14 mouse cellular contexts compared by ENCODE assay signal in the genomic region with DNA sequence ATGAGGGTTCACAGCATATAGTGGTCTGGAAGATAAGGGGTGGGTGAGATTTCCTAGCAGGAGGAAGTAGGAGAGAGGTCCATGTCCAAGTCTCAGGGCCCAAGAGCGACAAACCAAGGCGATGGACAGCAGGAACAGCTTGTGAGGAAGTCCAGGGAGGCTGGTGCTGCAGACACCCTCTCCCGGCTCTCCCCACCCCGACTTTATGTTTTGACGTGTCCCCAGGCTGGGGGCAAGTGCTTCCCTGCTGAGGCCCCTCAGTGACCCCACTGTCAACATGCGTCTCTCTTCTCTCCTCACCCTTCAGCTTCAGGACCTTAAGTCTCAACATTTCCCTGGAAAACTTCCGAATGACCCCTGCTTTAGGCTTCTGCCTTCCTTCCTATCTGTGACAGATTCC. TPM values are rescaled to one million over a fixed set of nuclear protein-coding genes. Genes with fewer than 3 reads are reported as not detected.
DNase-seq lines count a peak whose midpoint lies in the region.
"Had no signal": no experiment of that assay in that cellular context is flagged by ENCODE, and none has a peak within 500 bp of the region (broad histone marks: within the 10 kb centered on the region; RNA-seq: fewer than 3 reads in every experiment).

No protein-coding gene starts in this region.

- intact Hi-C loops in heart, postnatal 14 days (cut with DNase I) = no loop called here

- peak; percentile 75 for DNase-seq in heart, adult 11 months
- DNase-seq in heart, postnatal 14 days = no peak
- DNase-seq: adrenal gland, adult 2 months; adrenal gland, adult 8-10 months; adrenal gland, postnatal 10 days; adrenal gland, postnatal 14 days; adrenal gland, postnatal 25 days; adrenal gland, postnatal 36 days; B cell, adult 2 months; cerebellum, adult 11 months; cerebellum, adult 11-12 months; cerebellum, adult 18-20 months; cerebellum, adult 2 months had no signal

RNA-seq across cellular contexts. Expression of gene Nelfcd, which starts 2.5 kb away (rescaled TPM):
- 10 to 100 TPM; 37.7 to 38.8 TPM for total RNA-seq in heart, postnatal 14 days (2021)

RNA-seq across cellular contexts. Expression of gene Ctsz, which starts 25.7 kb away (rescaled TPM):
- total RNA-seq in heart, postnatal 14 days (2021) = 10 to 100 TPM; 36.6 to 42.1 TPM

RNA-seq across cellular contexts. Expression of gene Tubb1, which starts 37.4 kb away (rescaled TPM):
- 1 to 10 TPM; 2.0 TPM for total RNA-seq in heart, postnatal 14 days (2021)
- total RNA-seq: CH12.LX had no signal

RNA-seq across cellular contexts. Expression of gene Atp5e, which starts 50.8 kb away (rescaled TPM):
- total RNA-seq in heart, postnatal 14 days (2021) = 1,000 to 10,000 TPM; 1,334 to 1,389 TPM

RNA-seq across cellular contexts. Expression of gene Prelid3b, which starts 59.8 kb away (rescaled TPM):
- 10 to 100 TPM; 59.8 to 72.3 TPM for total RNA-seq in heart, postnatal 14 days (2021)
